10 mouse cellular contexts compared by ENCODE assay signal in the genomic region with DNA sequence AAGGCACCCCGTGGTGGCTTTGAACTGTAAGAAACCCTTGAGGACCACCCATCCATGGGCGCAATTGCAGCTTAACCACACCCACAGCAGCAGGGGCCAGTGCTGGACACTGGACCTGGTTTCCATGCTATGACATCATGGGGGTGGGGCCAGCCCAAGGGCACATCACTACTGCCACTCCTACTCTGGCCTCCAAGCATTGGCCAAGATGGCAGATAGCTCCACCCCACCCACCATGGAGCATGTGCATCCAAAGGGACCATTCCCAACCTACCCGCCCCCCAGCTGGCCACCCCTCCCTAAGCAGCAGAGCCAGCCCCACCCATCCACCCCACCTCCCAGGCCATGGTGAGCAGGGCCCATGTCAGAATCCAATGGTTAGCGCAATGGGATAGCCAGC. TPM values are rescaled to one million over a fixed set of nuclear protein-coding genes. Genes with fewer than 3 reads are reported as not detected.
DNase-seq lines count a peak whose midpoint lies in the region; ATAC-seq lines count a peak whose summit lies in the region.
"Had no signal": no experiment of that assay in that cellular context is flagged by ENCODE, and none has a peak within 500 bp of the region (broad histone marks: within the 10 kb centered on the region; RNA-seq: fewer than 3 reads in every experiment).

No protein-coding gene starts in this region.

- 43% methylated on average over 4 of the region's 4 CpGs for WGBS in liver, embryonic 12.5 days (ENCODE audit: insufficient replicate concordance)

- H3K4me1 ChIP-seq in liver, embryonic 12.5 days = peaks cover 14% of the 10 kb centered on the region; the same call in 1 of the 2 replicates

- H3K9ac ChIP-seq in liver, embryonic 12.5 days = peak overlapping the region; percentile 50; the same call in 1 of the 2 replicates
- H3K9ac ChIP-seq: forebrain, embryonic 13.5 days had no signal

- intact Hi-C loops in gastrocnemius, postnatal 14 days (cut with DNase I; ENCODE audit: low total_unique reads) = no loop called here

- H3K27ac ChIP-seq in liver, embryonic 12.5 days = peak overlapping the region; percentile 51; the same call in 1 of the 2 replicates
- H3K27ac ChIP-seq: forebrain, embryonic 13.5 days had no signal

- 0 out of 2 replicates have a peak, but pooled peaks cover 5% of the 10 kb centered on the region for H3K36me3 ChIP-seq in liver, embryonic 12.5 days

- peak overlapping the region; percentile 42 for H3K4me3 ChIP-seq in liver, embryonic 12.5 days
- H3K4me3 ChIP-seq: forebrain, embryonic 13.5 days had no signal

- H3K9me3 ChIP-seq in liver, embryonic 12.5 days (replicated peaks) = no peaks in the 10 kb centered on the region
- H3K9me3 ChIP-seq: forebrain, embryonic 13.5 days had no signal

- peak; percentile 28; the same call in 1 of the 2 replicates for ATAC-seq in liver, embryonic 12.5 days
- ATAC-seq: forebrain, embryonic 13.5 days had no signal

- peaks cover 97% of the 10 kb centered on the region for H3K27me3 ChIP-seq in liver, embryonic 12.5 days (replicated peaks)

- peak overlapping the region; percentile 36 for H3K4me2 ChIP-seq in liver, embryonic 12.5 days
- H3K4me2 ChIP-seq: forebrain, embryonic 13.5 days had no signal

- DNase-seq in gastrocnemius, postnatal 14 days = peak; percentile 80
- DNase-seq in gastrocnemius, adult 18-20 months (ENCODE audit: low spot score) = no peak
- peak; percentile 47 for DNase-seq in ZHBTc4 (ENCODE audit: low read depth, low spot score)
- peak; percentile 63 to 84 for DNase-seq in gastrocnemius, postnatal 4 days (ENCODE audit: low spot score in 2 of 2)
- DNase-seq in layer of hippocampus, adult 8-10 months (ENCODE audit: low spot score in 2 of 2) = no peak
- no peak for DNase-seq in layer of hippocampus, adult 18-20 months (ENCODE audit: low spot score in 2 of 2)
- DNase-seq in natural killer cell, adult 2 months (ENCODE audit: low spot score in 2 of 2) = no peak

RNA-seq across cellular contexts. Expression of a gene that starts 10.6 kb away (rescaled TPM):
- 1,000 to 10,000 TPM; 2,828 to 3,358 TPM for total RNA-seq in gastrocnemius, postnatal 14 days (2021)
- total RNA-seq in gastrocnemius, adult 18-20 months (2021) = 10 to 100 TPM; 20.0 to 29.0 TPM
- total RNA-seq in gastrocnemius, postnatal 4 days (2021) = over 10,000 TPM; 13,021 to 14,565 TPM
- polyA plus RNA-seq in liver, embryonic 12.5 days (2016; fragmentation: Nextera tagmentation; extraction: Ambion mirVana) = 354 and 377 TPM in 2 replicates
- 10 to 100 TPM; 52.4 to 90.2 (median 73.6) TPM for total RNA-seq in layer of hippocampus, adult 8-10 months (2022)
- 10 to 100 TPM; 42.7 to 46.4 TPM for total RNA-seq in layer of hippocampus, adult 18-20 months (2021)
- total RNA-seq: CH12.LX had no signal

RNA-seq across cellular contexts. Expression of a gene that starts 13.7 kb away (rescaled TPM):
- total RNA-seq in gastrocnemius, postnatal 14 days (2021) = under 1 TPM; 0.22 to 0.86 TPM
- total RNA-seq in gastrocnemius, adult 18-20 months (2021) = not detected
- 1 to 10 TPM; 2.2 to 2.5 TPM for total RNA-seq in gastrocnemius, postnatal 4 days (2021)
- not detected in 2 replicates for polyA plus RNA-seq in liver, embryonic 12.5 days (2016; fragmentation: Nextera tagmentation; extraction: Ambion mirVana)
- under 1 TPM in 1 of 4 experiments, not detected in 3; 0.30 TPM for total RNA-seq in layer of hippocampus, adult 8-10 months (2022)
- total RNA-seq in layer of hippocampus, adult 18-20 months (2021) = under 1 TPM; 0.10 to 0.20 TPM
- total RNA-seq: CH12.LX had no signal

Comparison
In these comparisons a context has a peak if more than half of its experiments do, and no peak if none do; other contexts are left out.
1. DNase-seq: peak in gastrocnemius, postnatal 14 days (single experiment), ZHBTc4 (single experiment) and gastrocnemius, postnatal 4 days (2 of 2); none in gastrocnemius, adult 18-20 months (single experiment), layer of hippocampus, adult 8-10 months (0 of 2), layer of hippocampus, adult 18-20 months (0 of 2) and natural killer cell, adult 2 months (0 of 2).
2. RNA of a gene that starts 10.6 kb away (total RNA-seq): 13,021 to 14,565 TPM in gastrocnemius, postnatal 4 days and 2,828 to 3,358 TPM in gastrocnemius, postnatal 14 days; 52.4 to 90.2 TPM in layer of hippocampus, adult 8-10 months, 42.7 to 46.4 TPM in layer of hippocampus, adult 18-20 months and 20.0 to 29.0 TPM in gastrocnemius, adult 18-20 months; every median in the first group is over 10 times any median in the second.